ENCODE assay signal across 10 mouse cellular contexts in genomic region chr11:68902823-68903222, GRCm38 (mm10). TPM values are rescaled to one million over a fixed set of nuclear protein-coding genes. Genes with fewer than 3 reads are reported as not detected.
DNase-seq lines count a peak whose midpoint lies in the region; ATAC-seq and TF ChIP-seq lines count a peak whose summit lies in the region.
"Had no signal": no experiment of that assay in that cellular context is flagged by ENCODE, and none has a peak within 500 bp of the region (broad histone marks: within the 10 kb centered on the region; RNA-seq: fewer than 3 reads in every experiment).

No protein-coding gene starts in this region.

- DNase-seq in heart, postnatal 0 days (ENCODE audit: low spot score), result no peak
- no peak for DNase-seq in heart, postnatal 10 days
- DNase-seq in spleen, postnatal 36 days (ENCODE audit: low spot score in 2 of 2), result no peak
- no peak for DNase-seq in layer of hippocampus, adult 18-20 months (ENCODE audit: low spot score in 2 of 2)
- DNase-seq: cerebellum, adult 8-10 months; kidney, postnatal 36 days had no signal

- no peak for ATAC-seq in heart, postnatal 0 days (ENCODE audit: insufficient read depth, low read depth)
- ATAC-seq in hindbrain, embryonic 16.5 days, result no peak
- ATAC-seq in midbrain, embryonic 15.5 days (replicated peaks), result no peak
- no peak for ATAC-seq in frontal cortex, adult (ENCODE audit: low TSS enrichment)

- no peak for TF ChIP-seq EP300 in heart, postnatal 0 days (IDR thresholded peaks at IDR 0.05; ENCODE audit: low read depth)

- no peak for TF ChIP-seq CTCF in heart, postnatal 0 days (IDR thresholded peaks at IDR 0.05; ENCODE audit: low read depth)
- no peak for TF ChIP-seq CTCF in bone marrow macrophage, adult 2 months (IDR thresholded peaks at IDR 0.05; ENCODE audit: low read depth, low read length)

- no peaks in the 10 kb centered on the region for H3K27me3 ChIP-seq in heart, postnatal 0 days (ENCODE audit: control insufficient read depth, insufficient read depth, low read length)
- H3K27me3 ChIP-seq in hindbrain, embryonic 16.5 days (replicated peaks; ENCODE audit: control insufficient read depth, insufficient read depth, low read length), result peaks cover 3% of the 10 kb centered on the region; the same call in 1 of the 2 replicates
- peaks cover 5% of the 10 kb centered on the region; the same call in 1 of the 2 replicates for H3K27me3 ChIP-seq in midbrain, embryonic 15.5 days (replicated peaks)

- H3K27ac ChIP-seq in heart, postnatal 0 days (ENCODE audit: low read depth), result no peak overlapping the region
- no peak overlapping the region for H3K27ac ChIP-seq in bone marrow macrophage, adult 2 months (ENCODE audit: insufficient read depth, low read depth, low read length)
- H3K27ac ChIP-seq in hindbrain, embryonic 16.5 days (ENCODE audit: low read depth, low read length), result no peak overlapping the region
- H3K27ac ChIP-seq in midbrain, embryonic 15.5 days, result no peak overlapping the region

- 83% methylated on average over 5 of the region's 5 CpGs for WGBS in heart, postnatal 0 days
- 88% methylated on average over 5 of the region's 5 CpGs for WGBS in hindbrain, embryonic 16.5 days
- WGBS in midbrain, embryonic 15.5 days, result 91% methylated on average over 5 of the region's 5 CpGs

- H3K4me2 ChIP-seq in heart, postnatal 0 days (ENCODE audit: low read depth, low read length), result peak overlapping the region; percentile 89
- H3K4me2 ChIP-seq in hindbrain, embryonic 16.5 days (ENCODE audit: low read length), result peak overlapping the region; percentile 78
- H3K4me2 ChIP-seq in midbrain, embryonic 15.5 days, result peak overlapping the region; percentile 64

- intact Hi-C loops in heart, postnatal 10 days (cut with DNase I), result no loop called here

- peaks cover 31% of the 10 kb centered on the region for H3K36me3 ChIP-seq in heart, postnatal 0 days (replicated peaks; ENCODE audit: control insufficient read depth, insufficient read depth, low read length)
- peaks cover 31% of the 10 kb centered on the region for H3K36me3 ChIP-seq in hindbrain, embryonic 16.5 days (ENCODE audit: control insufficient read depth, insufficient read depth, low read length)
- peaks cover 35% of the 10 kb centered on the region for H3K36me3 ChIP-seq in midbrain, embryonic 15.5 days (replicated peaks)

- peak overlapping the region; percentile 88; the same call in 1 of the 2 replicates for H3K4me3 ChIP-seq in heart, postnatal 0 days (ENCODE audit: low read depth, low read length)
- H3K4me3 ChIP-seq in bone marrow macrophage, adult 2 months (ENCODE audit: insufficient read depth, low read length), result peak overlapping the region; percentile 63
- peak overlapping the region; percentile 86 for H3K4me3 ChIP-seq in hindbrain, embryonic 16.5 days (ENCODE audit: low read length)
- H3K4me3 ChIP-seq in midbrain, embryonic 15.5 days, result peak overlapping the region; percentile 83

- H3K4me1 ChIP-seq in heart, postnatal 0 days (ENCODE audit: control insufficient read depth, insufficient read depth), result 0 out of 2 replicates have a peak, but pooled peaks cover 6% of the 10 kb centered on the region
- H3K4me1 ChIP-seq in bone marrow macrophage, adult 2 months (ENCODE audit: control insufficient read depth, insufficient read depth, low read length), result peaks cover 10% of the 10 kb centered on the region
- peaks cover 11% of the 10 kb centered on the region for H3K4me1 ChIP-seq in hindbrain, embryonic 16.5 days (ENCODE audit: control insufficient read depth, insufficient read depth, low read depth, low read length)
- peaks cover 14% of the 10 kb centered on the region for H3K4me1 ChIP-seq in midbrain, embryonic 15.5 days

- H3K9ac ChIP-seq in heart, postnatal 0 days (replicated peaks; ENCODE audit: low read depth, low read length), result peak overlapping the region; percentile 99
- peak overlapping the region; percentile 90; the same call in 1 of the 2 replicates for H3K9ac ChIP-seq in hindbrain, embryonic 16.5 days (ENCODE audit: low read depth, low read length)
- H3K9ac ChIP-seq in midbrain, embryonic 15.5 days, result peak overlapping the region; percentile 98

- H3K9me3 ChIP-seq in heart, postnatal 0 days (replicated peaks; ENCODE audit: control insufficient read depth, low read length), result no peaks in the 10 kb centered on the region
- H3K9me3 ChIP-seq in hindbrain, embryonic 16.5 days (ENCODE audit: control insufficient read depth, low read length), result no peaks in the 10 kb centered on the region
- H3K9me3 ChIP-seq in midbrain, embryonic 15.5 days, result no peaks in the 10 kb centered on the region

- no peak for TF ChIP-seq POLR2A in bone marrow macrophage, adult 2 months (IDR thresholded peaks at IDR 0.05; ENCODE audit: borderline replicate concordance, low read depth, low read length)

RNA-seq across cellular contexts. Expression of gene Rpl26, which starts 1.4 kb away (rescaled TPM):
- total RNA-seq in heart, postnatal 0 days (2014; rRNA removed; ENCODE audit: low replicate concordance), result 1,343 and 1,533 TPM in 2 replicates
- 529 and 545 TPM in 2 replicates for polyA plus RNA-seq in heart, postnatal 0 days (2015; fragmentation: Nextera tagmentation; extraction: Ambion mirVana)
- 100 to 1,000 TPM; 777 to 828 TPM for total RNA-seq in heart, postnatal 10 days (2021)
- 2,262 and 2,432 TPM in 2 replicates for polyA plus RNA-seq in bone marrow macrophage, adult 2 months (2012; ENCODE audit: insufficient read depth, insufficient read length, missing spikeins)
- polyA plus RNA-seq in hindbrain, embryonic 16.5 days (2015; fragmentation: Nextera tagmentation; extraction: Ambion mirVana), result 487 and 500 TPM in 2 replicates
- 529 and 538 TPM in 2 replicates for polyA plus RNA-seq in midbrain, embryonic 15.5 days (2015; fragmentation: Nextera tagmentation; extraction: Ambion mirVana)
- total RNA-seq in layer of hippocampus, adult 18-20 months (2021), result 100 to 1,000 TPM; 802 to 835 TPM

RNA-seq across cellular contexts. Expression of gene Rnf222, which starts 14.5 kb away (rescaled TPM):
- not detected in 2 replicates for total RNA-seq in heart, postnatal 0 days (2014; rRNA removed; ENCODE audit: low replicate concordance)
- polyA plus RNA-seq in heart, postnatal 0 days (2015; fragmentation: Nextera tagmentation; extraction: Ambion mirVana), result 0.14 and 0.15 TPM in 2 replicates
- under 1 TPM; 0.10 to 0.17 TPM for total RNA-seq in heart, postnatal 10 days (2021)
- not detected in 2 replicates for polyA plus RNA-seq in bone marrow macrophage, adult 2 months (2012; ENCODE audit: insufficient read depth, insufficient read length, missing spikeins)
- 0.04 TPM in 1 of 2 replicates, not detected in the other for polyA plus RNA-seq in hindbrain, embryonic 16.5 days (2015; fragmentation: Nextera tagmentation; extraction: Ambion mirVana)
- polyA plus RNA-seq in midbrain, embryonic 15.5 days (2015; fragmentation: Nextera tagmentation; extraction: Ambion mirVana), result not detected in 2 replicates
- total RNA-seq in layer of hippocampus, adult 18-20 months (2021), result not detected

RNA-seq across cellular contexts. Expression of gene Odf4, which starts 24.1 kb away (rescaled TPM):
- total RNA-seq in heart, postnatal 0 days (2014; rRNA removed; ENCODE audit: low replicate concordance), result not detected in 2 replicates
- polyA plus RNA-seq in heart, postnatal 0 days (2015; fragmentation: Nextera tagmentation; extraction: Ambion mirVana), result not detected in 2 replicates
- total RNA-seq in heart, postnatal 10 days (2021), result not detected
- not detected in 2 replicates for polyA plus RNA-seq in bone marrow macrophage, adult 2 months (2012; ENCODE audit: insufficient read depth, insufficient read length, missing spikeins)
- polyA plus RNA-seq in hindbrain, embryonic 16.5 days (2015; fragmentation: Nextera tagmentation; extraction: Ambion mirVana), result 0.34 and 0.67 TPM in 2 replicates
- polyA plus RNA-seq in midbrain, embryonic 15.5 days (2015; fragmentation: Nextera tagmentation; extraction: Ambion mirVana), result 0.60 and 0.84 TPM in 2 replicates
- total RNA-seq in layer of hippocampus, adult 18-20 months (2021), result not detected

RNA-seq across cellular contexts. Expression of gene Ndel1, which starts 31.2 kb away (rescaled TPM):
- 70.9 and 130 TPM in 2 replicates for total RNA-seq in heart, postnatal 0 days (2014; rRNA removed; ENCODE audit: low replicate concordance)
- polyA plus RNA-seq in heart, postnatal 0 days (2015; fragmentation: Nextera tagmentation; extraction: Ambion mirVana), result 60.7 and 62.3 TPM in 2 replicates
- total RNA-seq in heart, postnatal 10 days (2021), result 10 to 100 TPM; 67.3 to 70.9 TPM
- 63.4 and 64.6 TPM in 2 replicates for polyA plus RNA-seq in bone marrow macrophage, adult 2 months (2012; ENCODE audit: insufficient read depth, insufficient read length, missing spikeins)
- 109 and 112 TPM in 2 replicates for polyA plus RNA-seq in hindbrain, embryonic 16.5 days (2015; fragmentation: Nextera tagmentation; extraction: Ambion mirVana)
- polyA plus RNA-seq in midbrain, embryonic 15.5 days (2015; fragmentation: Nextera tagmentation; extraction: Ambion mirVana), result 105 and 108 TPM in 2 replicates
- total RNA-seq in layer of hippocampus, adult 18-20 months (2021), result 10 to 100 TPM; 95.9 to 98.2 TPM

RNA-seq across cellular contexts. Expression of gene Arhgef15, which starts 54.5 kb away (rescaled TPM):
- 12.6 and 19.8 TPM in 2 replicates for total RNA-seq in heart, postnatal 0 days (2014; rRNA removed; ENCODE audit: low replicate concordance)
- 10.0 and 11.6 TPM in 2 replicates for polyA plus RNA-seq in heart, postnatal 0 days (2015; fragmentation: Nextera tagmentation; extraction: Ambion mirVana)
- 10 to 100 TPM; 43.2 to 49.6 TPM for total RNA-seq in heart, postnatal 10 days (2021)
- not detected in 2 replicates for polyA plus RNA-seq in bone marrow macrophage, adult 2 months (2012; ENCODE audit: insufficient read depth, insufficient read length, missing spikeins)
- 27.2 and 33.9 TPM in 2 replicates for polyA plus RNA-seq in hindbrain, embryonic 16.5 days (2015; fragmentation: Nextera tagmentation; extraction: Ambion mirVana)
- polyA plus RNA-seq in midbrain, embryonic 15.5 days (2015; fragmentation: Nextera tagmentation; extraction: Ambion mirVana), result 24.2 and 28.7 TPM in 2 replicates
- 1 to 10 TPM; 9.3 to 9.6 TPM for total RNA-seq in layer of hippocampus, adult 18-20 months (2021)
